Mouse (Mus musculus): ENCODE measurements around the gene Mrpl48.

Mrpl48 gene

GRCm38 (mm10) chr7:100496371-100496770, 111.7 kb downstream of the Mrpl48 start:
- no peak for DNase-seq (ENCODE audit: low read depth, low spot score)

Measured in telencephalon, adult 2 months (tissue).